Mouse (Mus musculus) midbrain, embryonic 11.5 days (tissue): ENCODE data around the gene Dzip3. TPM values are rescaled to one million over a fixed set of nuclear protein-coding genes. Genes with fewer than 3 reads are reported as not detected.

Experiments
- ATAC-seq: fragments of 200-750 bp; cut with Nextera tagmentation; 2 replicates; pipeline ENCODE4 v1.8.0; 2017; ENCODE audit warnings: moderate TSS enrichment, moderate library complexity; ENCODE audit not compliant: low FRiP score
- DNase-seq: peaks from one replicate; pipeline ENCODE4 v3.0.0; 2015; ENCODE audit warnings: low spot score; ENCODE audit errors: missing footprints
- H3K27ac ChIP-seq: fragments of 300-500 bp; sonication (generic); 2 replicates; pipeline ENCODE4 v1.5.1; 2014; ENCODE audit warnings: low read depth, low read length
- H3K27me3 ChIP-seq: fragments of 300-500 bp; sonication (generic); 2 replicates; pipeline ENCODE4 v1.6.1; 2014; ENCODE audit warnings: mild to moderate bottlenecking, low read length, moderate library complexity, mixed read lengths; ENCODE audit not compliant: control insufficient read depth, insufficient read depth
- H3K36me3 ChIP-seq: fragments of 300-500 bp; sonication (generic); 2 replicates; pipeline ENCODE4 v1.6.1; 2014; ENCODE audit warnings: mild to moderate bottlenecking, low read length, moderate library complexity, mixed read lengths; ENCODE audit not compliant: control insufficient read depth, insufficient read depth
- H3K4me1 ChIP-seq: fragments of 300-500 bp; sonication (generic); 2 replicates; pipeline ENCODE4 v1.6.1; 2014; ENCODE audit warnings: low read length; ENCODE audit not compliant: control insufficient read depth, insufficient read depth
- H3K4me2 ChIP-seq: fragments of 300-500 bp; sonication (generic); 2 replicates; pipeline ENCODE4 v1.6.1; 2014; ENCODE audit warnings: mild to moderate bottlenecking, moderate library complexity
- H3K4me3 ChIP-seq: fragments of 300-500 bp; sonication (generic); 2 replicates; pipeline ENCODE4 v1.5.1; 2014; ENCODE audit warnings: low read depth, low read length
- H3K9ac ChIP-seq: fragments of 300-500 bp; sonication (generic); 2 replicates; pipeline ENCODE4 v1.6.1; 2014; ENCODE audit warnings: low read length
- H3K9me3 ChIP-seq: fragments of 300-500 bp; sonication (generic); 2 replicates; pipeline ENCODE4 v1.6.1; 2016; ENCODE audit warnings: low read length; ENCODE audit not compliant: control insufficient read depth
- WGBS: fragments of 180-500 bp; shearing (Covaris S2); extraction: QIAGEN DNeasy Blood & Tissue Kit; methylation state at CpG from one replicate; pipeline ENCODE4 v1.1.7; 2014; 5-methylcytosine and 5-hydroxymethylcytosine counted together
- polyA plus RNA-seq: library from polyadenylated mRNA; unstranded; fragments of >200 nt; fragmentation: Nextera tagmentation; extraction: Ambion mirVana; gene quantifications from 2 replicates; pipeline ENCODE4 v1.2.1, GENCODE M21; 2014

The Dzip3 gene
- polyA plus RNA-seq, 1 experiment from 2014 or later = 52.0 TPM

DNA sequence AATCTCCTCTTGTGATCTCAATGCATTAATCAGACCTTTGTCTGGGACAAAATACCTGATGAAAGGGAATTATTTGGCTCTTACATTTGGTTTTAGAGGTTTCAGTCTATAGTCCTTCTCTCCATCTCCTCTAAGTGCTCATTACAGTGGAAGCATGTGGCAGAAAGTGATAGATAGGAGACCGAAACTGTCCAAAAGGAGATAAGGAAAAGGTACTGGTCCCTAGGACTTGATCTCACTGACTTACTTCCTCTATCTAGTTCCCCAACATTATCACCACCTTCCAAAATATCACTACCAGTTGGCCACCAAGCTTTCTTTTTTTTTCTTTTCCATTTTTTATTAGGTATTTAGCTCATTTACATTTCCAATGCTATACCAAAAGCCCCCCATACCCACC, 82.8 kb downstream of the Dzip3 start:
- no peak for ATAC-seq

DNA sequence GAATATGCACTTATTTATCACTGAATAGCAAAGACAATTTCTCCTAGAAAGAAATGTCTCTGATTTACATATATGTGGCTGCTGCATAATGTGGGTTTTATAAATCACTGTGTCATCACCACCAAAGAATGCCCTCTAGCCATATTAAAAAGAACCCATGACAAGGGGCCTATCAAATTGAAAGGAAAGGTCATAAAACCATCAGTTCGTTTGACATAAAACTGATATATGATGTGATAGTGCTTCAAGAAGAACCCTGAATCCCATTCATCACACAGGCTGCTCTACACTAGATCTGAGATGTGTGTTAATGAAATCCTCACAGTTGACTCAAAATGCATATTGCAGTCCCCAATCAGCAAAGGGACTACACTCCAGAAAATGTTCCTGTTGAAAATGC, 94.1 kb downstream of the Dzip3 start:
- Histone ChIP-seq H3K9me3 (no peaks in the 10 kb centered on the region), H3K4me3 (no peak overlapping the region), H3K27ac (no peak overlapping the region), H3K9ac (no peak overlapping the region), H3K4me1 (no peaks in the 10 kb centered on the region), H3K27me3 (no peaks in the 10 kb centered on the region), H3K36me3 (no peaks in the 10 kb centered on the region), H3K4me2 (no peak overlapping the region)
- DNase-seq = no peak
- no peak for ATAC-seq
- WGBS = 82% methylated on average over 1 of the region's 1 CpGs

More for the DNA sequence above, 82.8 kb downstream of the Dzip3 start:
- DNase-seq = no peak
- H3K27ac ChIP-seq = no peak overlapping the region
- no peaks in the 10 kb centered on the region for H3K4me1 ChIP-seq
- no peak overlapping the region for H3K4me3 ChIP-seq
- H3K36me3 ChIP-seq = no peaks in the 10 kb centered on the region
- H3K27me3 ChIP-seq = no peaks in the 10 kb centered on the region
- no peak overlapping the region for H3K4me2 ChIP-seq
- WGBS = 100% methylated on average over 1 of the region's 1 CpGs
- no peak overlapping the region for H3K9ac ChIP-seq
- no peaks in the 10 kb centered on the region for H3K9me3 ChIP-seq

DNA sequence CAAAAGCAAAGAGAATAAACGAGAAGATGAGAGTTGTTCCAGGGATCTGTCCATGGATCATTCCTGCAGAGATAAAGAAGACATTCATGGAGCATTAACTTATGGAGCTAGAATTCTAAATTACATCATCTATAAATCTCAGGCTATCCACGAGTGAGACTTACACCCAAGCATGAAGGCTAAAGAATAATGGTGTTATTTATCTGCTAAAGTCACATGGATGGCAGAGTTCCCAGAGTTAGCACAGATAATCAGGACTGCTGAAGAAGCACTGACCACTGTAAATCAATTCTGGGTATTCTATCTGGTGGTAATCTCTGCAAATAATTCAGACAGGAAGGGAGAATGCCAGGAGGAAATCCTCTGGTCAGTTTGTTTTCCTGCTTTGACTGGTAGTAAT, 103.2 kb downstream of the Dzip3 start:
- WGBS = 83% methylated on average over 2 of the region's 2 CpGs

More for the DNA sequence above, 103.2 kb downstream of the Dzip3 start:
- H3K36me3 ChIP-seq = no peaks in the 10 kb centered on the region
- H3K4me3 ChIP-seq = no peak overlapping the region
- no peak overlapping the region for H3K27ac ChIP-seq
- H3K27me3 ChIP-seq = no peaks in the 10 kb centered on the region
- no peak for ATAC-seq
- no peak overlapping the region for H3K4me2 ChIP-seq
- no peak overlapping the region for H3K9ac ChIP-seq
- H3K4me1 ChIP-seq = no peaks in the 10 kb centered on the region
- H3K9me3 ChIP-seq = no peaks in the 10 kb centered on the region
- DNase-seq = no peak

Other genes starting within 250 kb of the Dzip3 start
- 0.04 TPM in 1 of 2 replicates, not detected in the other for gene Trat1, start 222.1 kb downstream of the Dzip3 start, polyA plus RNA-seq
- gene Retnlb, start 177.3 kb downstream of the Dzip3 start, polyA plus RNA-seq = not detected in 2 replicates
- gene Retnla, start 151.6 kb downstream of the Dzip3 start, polyA plus RNA-seq = not detected in 2 replicates
- not detected in 2 replicates for gene Retnlg, start 121.5 kb downstream of the Dzip3 start, polyA plus RNA-seq
- 55.0 and 57.7 TPM in 2 replicates for gene Cip2a, start within 50 bp of the Dzip3 start, polyA plus RNA-seq
- gene Myh15, start 63.3 kb upstream of the Dzip3 start, polyA plus RNA-seq = 0.03 TPM in 1 of 2 replicates, not detected in the other